Mouse (Mus musculus) myocyte (in vitro differentiated cells): ENCODE measurements around the gene Cdk5rap2.

ENCODE experiments used
- CEBPB ChIP-seq: IDR thresholded peaks from 2 replicates; pipeline ENCODE4 v1.6.1; 2011; ENCODE audit warnings: mild to moderate bottlenecking, moderate library complexity; ENCODE audit not compliant: poor library complexity, insufficient read depth, severe bottlenecking
- E2F4 ChIP-seq: IDR thresholded peaks from one replicate; pipeline ENCODE4 v1.6.1; 2011; ENCODE audit warnings: mild to moderate bottlenecking, control low read depth, moderate library complexity; ENCODE audit not compliant: insufficient read depth
- POLR2A ChIP-seq: IDR thresholded peaks from one replicate; pipeline ENCODE4 v1.6.1; 2011; ENCODE audit warnings: low read depth, mild to moderate bottlenecking, control low read depth, moderate library complexity; ENCODE audit not compliant: insufficient read length
- POLR2AphosphoS2 ChIP-seq: IDR thresholded peaks from one replicate; pipeline ENCODE4 v1.6.1; 2011; ENCODE audit warnings: low read depth, control low read depth; ENCODE audit not compliant: insufficient read length
- TCF12 ChIP-seq: IDR thresholded peaks from one replicate; pipeline ENCODE4 v1.6.1; 2011; ENCODE audit warnings: mild to moderate bottlenecking, control low read depth; ENCODE audit not compliant: poor library complexity, insufficient read depth, severe bottlenecking
- USF1 ChIP-seq: IDR thresholded peaks from one replicate; pipeline ENCODE4 v1.6.1; 2011; ENCODE audit warnings: low read depth, mild to moderate bottlenecking, control low read depth, moderate library complexity

- TF ChIP-seq CEBPB, result no peak
- no peak for TF ChIP-seq USF1
- no peak for TF ChIP-seq TCF12
- TF ChIP-seq E2F4, result no peak
- TF ChIP-seq POLR2A, result no peak
- no peak for TF ChIP-seq POLR2AphosphoS2
Observed at GRCm38 (mm10) chr4:70224503-70224902, 185.7 kb downstream of the Cdk5rap2 start.
